Mouse (Mus musculus): ENCODE data around the gene Gramd1c. TPM values are rescaled to one million over a fixed set of nuclear protein-coding genes. Genes with fewer than 3 reads are reported as not detected.

Gene Gramd1c
- polyA plus RNA-seq, 1 experiment from 2014 or later: 3.0 TPM

- ATAC-seq (ENCODE audit: low FRiP score): no peak
- Histone ChIP-seq H3K4me1 (peaks cover 2% of the 10 kb centered on the region; the same call in 1 of the 2 replicates), H3K4me2 (no peak overlapping the region), H3K4me3 (replicated peaks) (no peak overlapping the region), H3K27me3 (replicated peaks) (no peaks in the 10 kb centered on the region), H3K27ac (replicated peaks) (no peak overlapping the region), H3K9ac (replicated peaks) (no peak overlapping the region), H3K9me3 (replicated peaks) (no peaks in the 10 kb centered on the region), H3K36me3 (no peaks in the 10 kb centered on the region)
- 95% methylated on average over 4 of the region's 4 CpGs for WGBS
Observed at GRCm38 (mm10) chr16:44017707-44018106, 45.4 kb downstream of the Gramd1c start.

DNA sequence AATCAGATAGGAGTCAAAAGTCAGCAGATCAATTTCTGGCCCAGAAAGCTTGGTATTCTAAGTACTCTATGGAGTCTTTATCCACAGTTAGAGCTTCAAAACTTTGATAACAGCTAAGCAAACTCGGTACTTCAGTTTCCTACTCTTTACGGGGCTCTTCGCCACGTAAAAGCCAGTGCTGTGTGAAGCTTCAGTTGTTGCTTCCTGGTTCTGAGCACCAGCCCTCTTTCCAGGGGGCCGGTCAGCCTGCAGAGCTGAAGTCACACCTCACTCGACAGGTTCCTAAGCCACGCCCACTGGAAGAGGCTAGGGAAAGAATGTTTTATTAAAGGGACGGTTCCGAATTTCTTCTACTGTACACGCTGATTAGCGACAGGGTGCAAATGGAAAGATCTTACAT, 47.0 kb downstream of the Gramd1c start:
- H3K4me2 ChIP-seq: peak overlapping the region; percentile 26
- WGBS: 24% methylated on average over 11 of the region's 11 CpGs

DNA sequence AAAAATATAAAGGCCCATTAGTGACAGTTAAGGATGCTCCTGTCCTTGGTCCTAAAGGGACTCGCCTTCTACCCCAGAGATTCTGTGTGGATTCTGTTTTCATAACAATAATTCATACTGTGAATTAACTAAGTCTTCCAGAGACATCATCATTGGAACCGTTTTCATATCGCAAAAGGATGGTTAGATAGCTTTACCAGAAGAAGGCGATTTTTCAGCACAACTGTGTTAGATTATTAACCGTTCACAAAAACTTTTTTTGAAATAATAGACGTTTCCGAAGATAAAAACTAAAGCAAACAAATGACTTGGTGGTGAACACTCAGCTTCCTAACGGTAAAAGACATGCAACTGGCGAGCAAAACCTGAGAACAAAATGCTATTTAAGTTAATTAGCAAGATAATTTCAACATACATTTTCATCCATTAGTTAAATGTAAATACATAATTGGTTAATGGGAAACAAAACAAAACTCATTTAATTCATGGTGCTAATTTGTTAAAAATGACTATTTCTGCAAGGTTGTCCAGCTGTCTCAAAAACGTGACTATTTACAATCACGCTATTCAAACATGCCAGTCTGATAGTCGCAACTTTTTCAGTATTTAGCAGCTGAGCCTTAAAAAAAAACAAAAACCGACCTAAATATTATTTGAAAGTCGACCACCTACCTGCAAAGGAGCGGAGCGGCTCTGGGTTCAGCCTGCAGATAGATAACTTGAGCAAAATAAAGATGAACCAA, 47.6 kb downstream of the Gramd1c start:
- no peaks in the 10 kb centered on the region for H3K27me3 ChIP-seq (replicated peaks)
- H3K4me2 ChIP-seq: 0 out of 2 replicates have a peak overlapping the region, but pooled peaks have one; percentile 26
- H3K36me3 ChIP-seq: no peaks in the 10 kb centered on the region
- 72% methylated on average over 16 of the region's 16 CpGs for WGBS
- H3K4me1 ChIP-seq: peaks cover 2% of the 10 kb centered on the region; the same call in 1 of the 2 replicates
- no peak for ATAC-seq (ENCODE audit: low FRiP score)
- no peaks in the 10 kb centered on the region for H3K9me3 ChIP-seq (replicated peaks)
- H3K4me3 ChIP-seq (replicated peaks): no peak overlapping the region
- H3K27ac ChIP-seq (replicated peaks): no peak overlapping the region
- H3K9ac ChIP-seq (replicated peaks): no peak overlapping the region

More for the DNA sequence above, 47.0 kb downstream of the Gramd1c start:
- Histone ChIP-seq H3K36me3 (no peaks in the 10 kb centered on the region), H3K27me3 (replicated peaks) (no peaks in the 10 kb centered on the region), H3K9me3 (replicated peaks) (no peaks in the 10 kb centered on the region), H3K4me1 (peaks cover 2% of the 10 kb centered on the region; the same call in 1 of the 2 replicates), H3K9ac (replicated peaks) (no peak overlapping the region), H3K4me3 (replicated peaks) (no peak overlapping the region), H3K27ac (replicated peaks) (no peak overlapping the region)
- no peak for ATAC-seq (ENCODE audit: low FRiP score)

DNA sequence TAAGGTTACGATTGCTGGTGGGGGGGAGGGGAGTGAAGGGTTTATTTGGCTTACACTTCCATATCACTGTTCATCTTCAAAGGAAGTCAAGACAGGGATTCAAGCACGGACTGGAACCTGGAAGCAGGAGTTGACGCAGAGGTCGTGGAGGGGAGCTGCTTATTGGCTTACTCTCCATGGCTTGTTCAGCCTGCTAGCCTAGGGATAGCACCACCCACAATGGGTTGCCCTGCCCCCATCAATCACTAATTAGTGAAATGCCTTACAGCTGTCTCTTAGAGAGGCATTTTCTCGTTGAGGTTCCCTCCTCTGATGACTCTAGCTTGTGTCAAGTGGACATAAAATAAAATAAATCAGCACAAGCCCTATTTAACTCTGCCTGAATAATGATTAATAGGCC, 52.1 kb downstream of the Gramd1c start:
- no peak for ATAC-seq (ENCODE audit: low FRiP score)
- H3K9ac ChIP-seq (replicated peaks): no peak overlapping the region
- no peak overlapping the region for H3K27ac ChIP-seq (replicated peaks)
- no peak overlapping the region for H3K4me2 ChIP-seq
- no peaks in the 10 kb centered on the region for H3K4me1 ChIP-seq
- H3K27me3 ChIP-seq (replicated peaks): no peaks in the 10 kb centered on the region
- no peak overlapping the region for H3K4me3 ChIP-seq (replicated peaks)
- 66% methylated on average over 5 of the region's 5 CpGs for WGBS
- H3K36me3 ChIP-seq: no peaks in the 10 kb centered on the region
- no peaks in the 10 kb centered on the region for H3K9me3 ChIP-seq (replicated peaks)

- 65% methylated on average over 5 of the region's 5 CpGs for WGBS
- H3K36me3 ChIP-seq: no peaks in the 10 kb centered on the region
Observed at GRCm38 (mm10) chr16:44002086-44002485, 61.1 kb downstream of the Gramd1c start.

GRCm38 (mm10) chr16:43999541-43999940, 63.6 kb downstream of the Gramd1c start:
- ATAC-seq (ENCODE audit: low FRiP score): no peak
- H3K4me1 ChIP-seq: no peaks in the 10 kb centered on the region
- no peaks in the 10 kb centered on the region for H3K27me3 ChIP-seq (replicated peaks)
- no peaks in the 10 kb centered on the region for H3K9me3 ChIP-seq (replicated peaks)
- no peak overlapping the region for H3K27ac ChIP-seq (replicated peaks)
- H3K4me2 ChIP-seq: no peak overlapping the region
- no peak overlapping the region for H3K9ac ChIP-seq (replicated peaks)
- 87% methylated on average over 5 of the region's 5 CpGs for WGBS
- no peak overlapping the region for H3K4me3 ChIP-seq (replicated peaks)
- H3K36me3 ChIP-seq: no peaks in the 10 kb centered on the region

More at GRCm38 (mm10) chr16:44002086-44002485, 61.1 kb downstream of the Gramd1c start:
- Histone ChIP-seq H3K9me3 (replicated peaks) (no peaks in the 10 kb centered on the region), H3K27me3 (replicated peaks) (no peaks in the 10 kb centered on the region), H3K27ac (replicated peaks) (no peak overlapping the region), H3K9ac (replicated peaks) (no peak overlapping the region), H3K4me3 (replicated peaks) (no peak overlapping the region), H3K4me2 (no peak overlapping the region), H3K4me1 (no peaks in the 10 kb centered on the region)
- ATAC-seq (ENCODE audit: low FRiP score): no peak

DNA sequence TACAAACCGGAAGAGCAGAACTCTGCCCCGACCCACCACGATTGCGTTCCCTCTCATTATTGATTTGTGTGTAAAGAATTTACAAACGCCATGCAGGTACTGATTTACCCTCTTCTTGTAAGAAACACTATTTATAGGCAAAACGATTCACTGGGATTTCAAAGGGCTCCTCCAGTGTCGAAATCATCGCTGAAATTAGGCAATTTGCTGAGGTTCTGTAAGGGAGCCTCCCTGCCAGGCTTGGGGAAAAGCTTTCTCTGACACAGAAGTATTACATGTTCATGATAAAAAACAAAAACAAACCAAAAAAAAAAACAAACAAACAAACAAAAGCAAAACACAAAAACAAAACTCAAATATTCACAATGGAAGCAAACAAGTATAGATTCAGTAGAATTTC, 64.0 kb downstream of the Gramd1c start:
- H3K27ac ChIP-seq (replicated peaks): no peak overlapping the region
- H3K4me1 ChIP-seq: no peaks in the 10 kb centered on the region
- H3K36me3 ChIP-seq: no peaks in the 10 kb centered on the region
- H3K27me3 ChIP-seq (replicated peaks): no peaks in the 10 kb centered on the region
- 79% methylated on average over 8 of the region's 8 CpGs for WGBS
- no peaks in the 10 kb centered on the region for H3K9me3 ChIP-seq (replicated peaks)
- ATAC-seq (ENCODE audit: low FRiP score): no peak
- no peak overlapping the region for H3K9ac ChIP-seq (replicated peaks)
- no peak overlapping the region for H3K4me2 ChIP-seq
- H3K4me3 ChIP-seq (replicated peaks): no peak overlapping the region

GRCm38 (mm10) chr16:43994623-43995022, 68.5 kb downstream of the Gramd1c start:
- Histone ChIP-seq H3K4me2 (no peak overlapping the region), H3K9ac (replicated peaks) (no peak overlapping the region), H3K36me3 (no peaks in the 10 kb centered on the region), H3K9me3 (replicated peaks) (no peaks in the 10 kb centered on the region), H3K27ac (replicated peaks) (no peak overlapping the region), H3K4me1 (no peaks in the 10 kb centered on the region), H3K27me3 (replicated peaks) (no peaks in the 10 kb centered on the region), H3K4me3 (replicated peaks) (no peak overlapping the region)
- 86% methylated on average over 3 of the region's 3 CpGs for WGBS
- no peak for ATAC-seq (ENCODE audit: low FRiP score)

DNA sequence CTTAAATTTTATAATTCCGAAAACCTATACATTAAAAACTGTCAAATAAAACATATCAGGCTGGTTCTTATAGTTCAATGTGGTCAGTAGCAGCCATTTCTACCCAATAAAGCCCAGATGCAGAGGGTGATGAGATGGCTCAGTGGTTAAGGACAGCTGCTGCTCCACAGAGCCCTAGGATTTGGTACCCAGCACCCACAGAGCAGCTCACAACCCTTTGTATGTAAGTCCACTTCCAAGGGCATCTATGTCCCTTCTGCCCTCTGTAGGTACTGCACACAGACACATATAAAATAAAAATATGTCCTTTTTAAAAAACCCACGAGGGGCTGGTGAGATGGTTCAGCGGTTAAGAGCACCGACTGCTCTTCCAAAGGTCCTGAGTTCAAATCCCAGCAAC, 76.8 kb downstream of the Gramd1c start:
- no peak overlapping the region for H3K9ac ChIP-seq (replicated peaks)
- no peak overlapping the region for H3K27ac ChIP-seq (replicated peaks)
- H3K4me1 ChIP-seq: no peaks in the 10 kb centered on the region
- H3K36me3 ChIP-seq: no peaks in the 10 kb centered on the region
- no peak overlapping the region for H3K4me3 ChIP-seq (replicated peaks)
- H3K9me3 ChIP-seq (replicated peaks): no peaks in the 10 kb centered on the region
- no peak overlapping the region for H3K4me2 ChIP-seq
- WGBS: 95% methylated on average over 4 of the region's 4 CpGs
- no peak for ATAC-seq (ENCODE audit: low FRiP score)
- no peaks in the 10 kb centered on the region for H3K27me3 ChIP-seq (replicated peaks)

DNA sequence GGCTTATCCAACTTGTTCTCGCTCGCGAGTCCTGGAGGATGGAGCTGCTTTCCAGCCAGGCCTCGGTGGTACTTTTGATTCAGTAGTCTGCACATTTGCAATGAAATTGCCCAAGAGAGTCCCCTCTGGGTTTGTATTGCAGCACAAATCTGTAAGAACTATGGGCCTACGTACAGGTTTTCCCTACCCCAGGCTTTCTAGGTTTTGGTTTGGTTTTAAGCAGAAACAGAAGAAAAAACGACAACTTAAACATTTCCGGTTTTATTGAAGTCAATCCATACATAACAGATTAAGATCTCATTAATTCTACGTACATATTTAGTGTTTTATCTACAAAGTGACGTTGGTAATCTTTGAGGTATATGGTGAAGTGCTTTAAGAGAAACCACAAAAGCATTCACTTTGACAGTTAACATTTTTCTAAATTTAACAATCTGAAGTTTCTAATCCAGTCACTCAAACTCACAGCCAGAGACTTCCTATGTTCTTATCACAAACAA, 83.0 kb downstream of the Gramd1c start:
- WGBS: 28% methylated on average over 9 of the region's 9 CpGs
- H3K4me3 ChIP-seq (replicated peaks): peak overlapping the region; percentile 75
- no peaks in the 10 kb centered on the region for H3K9me3 ChIP-seq (replicated peaks)
- H3K36me3 ChIP-seq: no peaks in the 10 kb centered on the region
- H3K27me3 ChIP-seq (replicated peaks): peaks cover 3% of the 10 kb centered on the region; the same call in 1 of the 2 replicates
- peak overlapping the region; percentile 99 for H3K4me2 ChIP-seq
- ATAC-seq (ENCODE audit: low FRiP score): no peak
- H3K27ac ChIP-seq (replicated peaks): no peak overlapping the region
- peaks cover 9% of the 10 kb centered on the region; the same call in 1 of the 2 replicates for H3K4me1 ChIP-seq
- peak overlapping the region; percentile 63 for H3K9ac ChIP-seq (replicated peaks)

- under 1% methylated on average over 76 of the region's 103 CpGs for WGBS
- H3K4me3 ChIP-seq (replicated peaks): peak within 1 kb of the TSS; percentile 75
- no peak within 1 kb of the TSS for H3K27ac ChIP-seq (replicated peaks)
- H3K9ac ChIP-seq (replicated peaks): peak within 1 kb of the TSS; percentile 63
- H3K4me1 ChIP-seq: peaks cover 9% of the 10 kb centered on the region; the same call in 1 of the 2 replicates
- H3K36me3 ChIP-seq: no peaks in the 10 kb centered on the region
- peaks cover 3% of the 10 kb centered on the region; the same call in 1 of the 2 replicates for H3K27me3 ChIP-seq (replicated peaks)
- ATAC-seq (ENCODE audit: low FRiP score): peak; percentile 89
- no peaks in the 10 kb centered on the region for H3K9me3 ChIP-seq (replicated peaks)
- H3K4me2 ChIP-seq: peak within 1 kb of the TSS; percentile 99
Observed at GRCm38 (mm10) chr16:43979328-43980109, 83.6 kb downstream of the Gramd1c start, which contains the start of gene Zdhhc23. TSS of gene Zdhhc23 (minus strand) at chr16:43979791.
